1 mouse cellular context compared by ENCODE assay signal in the genomic region with DNA sequence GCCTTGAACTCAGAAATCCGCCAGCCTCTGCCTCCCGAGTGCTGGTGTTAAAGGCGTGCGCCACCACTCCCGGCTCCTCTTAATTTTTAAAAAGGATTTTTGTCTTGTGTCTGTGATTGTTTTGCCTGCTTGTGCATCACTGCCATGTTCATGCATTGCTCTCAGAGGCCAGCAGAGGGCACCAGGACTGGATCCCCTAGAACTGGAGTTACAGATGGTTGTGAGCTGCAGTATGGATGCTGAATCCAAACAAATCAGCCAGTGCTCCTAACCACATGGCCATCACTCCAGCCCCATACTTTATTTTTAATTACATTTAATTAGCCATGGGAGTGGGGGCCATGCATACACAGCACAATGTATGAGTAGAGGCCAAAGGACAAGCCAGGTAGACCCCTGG.
TF ChIP-seq lines count a peak whose summit lies in the region.

No protein-coding gene starts in this region.

TF ChIP-seq in C2C12, 6 proteins besides CTCF, POLR2A, EP300 and RAD21:
- no peak for TF ChIP-seq MYOG (IDR thresholded peaks at IDR 0.05; ENCODE audit: control insufficient read depth, extremely low read depth, insufficient read length)
- no peak for TF ChIP-seq FOSL1 (IDR thresholded peaks at IDR 0.05; ENCODE audit: insufficient read depth, low read length, poor library complexity, severe bottlenecking)
- TF ChIP-seq CEBPB (IDR thresholded peaks at IDR 0.05; ENCODE audit: low read depth): no peak
- no peak for TF ChIP-seq MAX (IDR thresholded peaks at IDR 0.05)
- no peak for TF ChIP-seq MYOD1 (IDR thresholded peaks at IDR 0.05; ENCODE audit: control insufficient read depth, insufficient read length, low read depth)
- TF ChIP-seq USF1 (IDR thresholded peaks at IDR 0.05; ENCODE audit: low read depth): no peak
